Mouse (Mus musculus): ENCODE measurements at regions not wholly inside any gene's neighbourhood (a gene's known extent, or its start where the extent isn't known, plus 50 kb on each side); places are given as distances from the start of the nearest gene placed in this dataset.

- H3K4me3 ChIP-seq (replicated peaks), result no peak overlapping the region
- ATAC-seq (ENCODE audit: low read depth) (no peak), DNase-seq (no peak)
- no peak overlapping the region for H3K4me2 ChIP-seq
- no peaks in the 10 kb centered on the region for H3K9me3 ChIP-seq (replicated peaks)
- 59% methylated on average over 2 of the region's 2 CpGs for WGBS (ENCODE audit: insufficient replicate concordance)
- no peaks in the 10 kb centered on the region for H3K27me3 ChIP-seq
- H3K9ac ChIP-seq, result no peak overlapping the region
- H3K27ac ChIP-seq, result no peak overlapping the region
- no peaks in the 10 kb centered on the region for H3K4me1 ChIP-seq (replicated peaks)
- H3K36me3 ChIP-seq, result no peaks in the 10 kb centered on the region
These were observed 519.4 kb upstream of the Mki67 start for GRCm38 (mm10) chr7:136235563-136235962.

- Histone ChIP-seq H3K4me2 (no peak overlapping the region), H3K4me1 (replicated peaks) (no peaks in the 10 kb centered on the region), H3K27ac (no peak overlapping the region), H3K36me3 (no peaks in the 10 kb centered on the region), H3K9ac (no peak overlapping the region), H3K27me3 (no peaks in the 10 kb centered on the region), H3K9me3 (replicated peaks) (no peaks in the 10 kb centered on the region), H3K4me3 (replicated peaks) (no peak overlapping the region)
- DNase-seq (no peak), ATAC-seq (ENCODE audit: low read depth) (no peak)
- WGBS (ENCODE audit: insufficient replicate concordance), result 66% methylated on average over 10 of the region's 10 CpGs
These were observed 520.2 kb upstream of the Mki67 start for GRCm38 (mm10) chr7:136236391-136236790.

- Histone ChIP-seq H3K9me3 (replicated peaks) (no peaks in the 10 kb centered on the region), H3K27ac (no peak overlapping the region), H3K4me2 (no peak overlapping the region), H3K4me1 (replicated peaks) (no peaks in the 10 kb centered on the region), H3K4me3 (replicated peaks) (no peak overlapping the region), H3K27me3 (no peaks in the 10 kb centered on the region), H3K9ac (no peak overlapping the region), H3K36me3 (no peaks in the 10 kb centered on the region)
- DNase-seq, result no peak
- ATAC-seq (ENCODE audit: low read depth), result no peak
- WGBS (ENCODE audit: insufficient replicate concordance), result 48% methylated on average over 6 of the region's 6 CpGs
These were observed 549.5 kb upstream of the Mki67 start for GRCm38 (mm10) chr7:136265691-136266090.

- ATAC-seq (ENCODE audit: low read depth) (no peak), DNase-seq (no peak)
- Histone ChIP-seq H3K4me2 (no peak overlapping the region), H3K27ac (no peak overlapping the region), H3K4me3 (replicated peaks) (no peak overlapping the region), H3K9ac (no peak overlapping the region), H3K36me3 (no peaks in the 10 kb centered on the region), H3K27me3 (no peaks in the 10 kb centered on the region), H3K9me3 (replicated peaks) (no peaks in the 10 kb centered on the region), H3K4me1 (replicated peaks) (no peaks in the 10 kb centered on the region)
- 61% methylated on average over 7 of the region's 7 CpGs for WGBS (ENCODE audit: insufficient replicate concordance)
These were observed 551.7 kb upstream of the Mki67 start for GRCm38 (mm10) chr7:136267716-136268489.

GRCm38 (mm10) chr7:136275651-136276050, 559.5 kb upstream of the Mki67 start:
- Histone ChIP-seq H3K9me3 (replicated peaks) (no peaks in the 10 kb centered on the region; the same call in 1 of the 2 replicates), H3K4me1 (replicated peaks) (no peaks in the 10 kb centered on the region), H3K4me2 (no peak overlapping the region), H3K27me3 (no peaks in the 10 kb centered on the region), H3K27ac (no peak overlapping the region), H3K9ac (no peak overlapping the region), H3K36me3 (no peaks in the 10 kb centered on the region), H3K4me3 (replicated peaks) (no peak overlapping the region)
- 67% methylated on average over 10 of the region's 10 CpGs for WGBS (ENCODE audit: insufficient replicate concordance)
- ATAC-seq (ENCODE audit: low read depth) (no peak), DNase-seq (no peak)

GRCm38 (mm10) chr7:136283770-136284169, 567.6 kb upstream of the Mki67 start:
- H3K4me3 ChIP-seq (replicated peaks), result no peak overlapping the region
- H3K9me3 ChIP-seq (replicated peaks), result no peaks in the 10 kb centered on the region
- H3K4me2 ChIP-seq, result no peak overlapping the region
- DNase-seq (no peak), ATAC-seq (ENCODE audit: low read depth) (no peak)
- H3K36me3 ChIP-seq, result no peaks in the 10 kb centered on the region
- no peak overlapping the region for H3K9ac ChIP-seq
- WGBS (ENCODE audit: insufficient replicate concordance), result 59% methylated on average over 6 of the region's 6 CpGs
- no peak overlapping the region for H3K27ac ChIP-seq
- H3K27me3 ChIP-seq, result no peaks in the 10 kb centered on the region
- no peaks in the 10 kb centered on the region for H3K4me1 ChIP-seq (replicated peaks)

GRCm38 (mm10) chr7:136285606-136286005, 569.4 kb upstream of the Mki67 start:
- WGBS (ENCODE audit: insufficient replicate concordance), result 73% methylated on average over 1 of the region's 1 CpGs
- no peak overlapping the region for H3K9ac ChIP-seq
- 0 out of 2 replicates have a peak, but pooled peaks cover 3% of the 10 kb centered on the region for H3K9me3 ChIP-seq (replicated peaks)
- H3K4me2 ChIP-seq, result no peak overlapping the region
- H3K36me3 ChIP-seq, result no peaks in the 10 kb centered on the region
- no peaks in the 10 kb centered on the region for H3K4me1 ChIP-seq (replicated peaks)
- ATAC-seq (ENCODE audit: low read depth) (no peak), DNase-seq (no peak)
- H3K27me3 ChIP-seq, result no peaks in the 10 kb centered on the region
- no peak overlapping the region for H3K27ac ChIP-seq
- H3K4me3 ChIP-seq (replicated peaks), result no peak overlapping the region

- WGBS (ENCODE audit: insufficient replicate concordance), result 62% methylated on average over 6 of the region's 6 CpGs
- Histone ChIP-seq H3K9ac (no peak overlapping the region), H3K27ac (no peak overlapping the region), H3K4me3 (replicated peaks) (no peak overlapping the region), H3K9me3 (replicated peaks) (0 out of 2 replicates have a peak, but pooled peaks cover 3% of the 10 kb centered on the region), H3K36me3 (no peaks in the 10 kb centered on the region), H3K27me3 (no peaks in the 10 kb centered on the region), H3K4me1 (replicated peaks) (no peaks in the 10 kb centered on the region), H3K4me2 (no peak overlapping the region)
- DNase-seq (no peak), ATAC-seq (ENCODE audit: low read depth) (no peak)
These were observed 577.5 kb upstream of the Mki67 start for GRCm38 (mm10) chr7:136293536-136294145.

GRCm38 (mm10) chr7:136294445-136294844, 578.3 kb upstream of the Mki67 start:
- H3K4me1 ChIP-seq (replicated peaks), result no peaks in the 10 kb centered on the region
- no peaks in the 10 kb centered on the region for H3K36me3 ChIP-seq
- H3K9me3 ChIP-seq (replicated peaks), result no peaks in the 10 kb centered on the region
- no peak overlapping the region for H3K4me3 ChIP-seq (replicated peaks)
- 30% methylated on average over 4 of the region's 4 CpGs for WGBS (ENCODE audit: insufficient replicate concordance)
- no peaks in the 10 kb centered on the region for H3K27me3 ChIP-seq
- no peak for ATAC-seq (ENCODE audit: low read depth)
- no peak overlapping the region for H3K9ac ChIP-seq
- DNase-seq, result no peak
- no peak overlapping the region for H3K4me2 ChIP-seq
- no peak overlapping the region for H3K27ac ChIP-seq

- Histone ChIP-seq H3K4me2 (no peak overlapping the region), H3K4me3 (replicated peaks) (no peak overlapping the region), H3K9ac (no peak overlapping the region), H3K9me3 (replicated peaks) (no peaks in the 10 kb centered on the region), H3K4me1 (replicated peaks) (no peaks in the 10 kb centered on the region), H3K27me3 (no peaks in the 10 kb centered on the region), H3K36me3 (no peaks in the 10 kb centered on the region), H3K27ac (no peak overlapping the region)
- WGBS (ENCODE audit: insufficient replicate concordance), result 41% methylated on average over 2 of the region's 2 CpGs
- ATAC-seq (ENCODE audit: low read depth) (no peak), DNase-seq (no peak)
These were observed 581.8 kb upstream of the Mki67 start for GRCm38 (mm10) chr7:136297901-136298513.

- H3K27ac ChIP-seq, result no peak overlapping the region
- no peak overlapping the region for H3K4me3 ChIP-seq (replicated peaks)
- H3K9ac ChIP-seq, result no peak overlapping the region
- no peaks in the 10 kb centered on the region for H3K27me3 ChIP-seq
- no peaks in the 10 kb centered on the region for H3K4me1 ChIP-seq (replicated peaks)
- ATAC-seq (ENCODE audit: low read depth), result no peak
- no peaks in the 10 kb centered on the region for H3K36me3 ChIP-seq
- WGBS (ENCODE audit: insufficient replicate concordance), result 49% methylated on average over 4 of the region's 4 CpGs
- no peak overlapping the region for H3K4me2 ChIP-seq
- H3K9me3 ChIP-seq (replicated peaks), result no peaks in the 10 kb centered on the region; the same call in 1 of the 2 replicates
- DNase-seq, result no peak
These were observed 588.3 kb upstream of the Mgmt start for GRCm38 (mm10) chr7:136306137-136306536.
